Mouse (Mus musculus) kidney, embryonic 14.5 days (tissue): Measurements from ENCODE around the gene Ice2. TPM values are rescaled to one million over a fixed set of nuclear protein-coding genes. Genes with fewer than 3 reads are reported as not detected.

ENCODE experiments used
- ATAC-seq: fragments of 200-750 bp; cut with Nextera tagmentation; 2 replicates; pipeline ENCODE4 v1.8.0; 2017; ENCODE audit warnings: moderate number of reproducible peaks, mild to moderate bottlenecking, moderate TSS enrichment, moderate library complexity; ENCODE audit not compliant: low FRiP score, low TSS enrichment
- H3K27ac ChIP-seq: fragments of 300-500 bp; sonication (generic); 2 replicates; pipeline ENCODE4 v1.5.1; 2014; ENCODE audit warnings: low read depth, mild to moderate bottlenecking, low read length, moderate library complexity, mixed read lengths
- H3K27me3 ChIP-seq: fragments of 300-500 bp; sonication (generic); 2 replicates; pipeline ENCODE4 v1.6.1; 2014; ENCODE audit warnings: mild to moderate bottlenecking, low read length; ENCODE audit not compliant: control insufficient read depth, insufficient read depth
- H3K36me3 ChIP-seq: fragments of 300-500 bp; sonication (generic); 2 replicates; pipeline ENCODE4 v1.6.1; 2014; ENCODE audit warnings: low read length, mixed read lengths; ENCODE audit not compliant: control insufficient read depth, insufficient read depth
- H3K4me1 ChIP-seq: fragments of 300-500 bp; sonication (generic); 2 replicates; pipeline ENCODE4 v1.6.1; 2014; ENCODE audit warnings: low read length, mixed read lengths; ENCODE audit not compliant: control insufficient read depth, insufficient read depth
- H3K4me2 ChIP-seq: fragments of 300-500 bp; sonication (generic); replicated peaks from 2 replicates; pipeline ENCODE4 v1.6.1; 2014; ENCODE audit warnings: low read depth, mild to moderate bottlenecking, low read length
- H3K4me3 ChIP-seq: fragments of 300-500 bp; sonication (generic); 2 replicates; pipeline ENCODE4 v1.5.1; 2014; ENCODE audit warnings: mild to moderate bottlenecking, low read length
- H3K9ac ChIP-seq: fragments of 300-500 bp; sonication (generic); 2 replicates; pipeline ENCODE4 v1.6.1; 2014; ENCODE audit warnings: low read depth, mild to moderate bottlenecking, low read length, moderate library complexity
- H3K9me3 ChIP-seq: fragments of 300-500 bp; sonication (generic); 2 replicates; pipeline ENCODE4 v1.6.1; 2016; ENCODE audit warnings: low read length; ENCODE audit not compliant: control insufficient read depth
- WGBS: fragments of 180-500 bp; shearing (Covaris S2); extraction: QIAGEN DNeasy Blood & Tissue Kit; methylation state at CpG from one replicate; pipeline ENCODE4 v1.1.7; 2014; 5-methylcytosine and 5-hydroxymethylcytosine counted together
- polyA plus RNA-seq: library from polyadenylated mRNA; unstranded; fragments of >200 nt; fragmentation: Nextera tagmentation; extraction: Ambion mirVana; gene quantifications from 2 replicates; pipeline ENCODE4 v1.2.1, GENCODE M21; 2014

Ice2 gene
- polyA plus RNA-seq, 1 experiment from 2014 or later: 23.3 TPM

- Histone ChIP-seq H3K9me3 (no peaks in the 10 kb centered on the region), H3K4me3 (no peak overlapping the region), H3K36me3 (no peaks in the 10 kb centered on the region), H3K27ac (no peak overlapping the region), H3K9ac (no peak overlapping the region), H3K4me1 (no peaks in the 10 kb centered on the region), H3K27me3 (no peaks in the 10 kb centered on the region), H3K4me2 (no peak overlapping the region)
- WGBS: 72% methylated on average over 8 of the region's 8 CpGs
- no peak for ATAC-seq
Observed at GRCm38 (mm10) chr9:69368071-69368470, 29.6 kb upstream of the Ice2 start.

GRCm38 (mm10) chr9:69371046-69371724 lies 26.5 kb upstream of the Ice2 start:
- no peaks in the 10 kb centered on the region for H3K9me3 ChIP-seq
- no peaks in the 10 kb centered on the region for H3K27me3 ChIP-seq
- WGBS: 85% methylated on average over 11 of the region's 11 CpGs
- H3K4me1 ChIP-seq: no peaks in the 10 kb centered on the region
- H3K36me3 ChIP-seq: no peaks in the 10 kb centered on the region; the same call in 1 of the 2 replicates
- H3K9ac ChIP-seq: no peak overlapping the region
- H3K27ac ChIP-seq: no peak overlapping the region
- no peak overlapping the region for H3K4me3 ChIP-seq
- ATAC-seq: no peak
- no peak overlapping the region for H3K4me2 ChIP-seq

- Histone ChIP-seq H3K27me3 (no peaks in the 10 kb centered on the region), H3K9ac (no peak overlapping the region), H3K4me1 (no peaks in the 10 kb centered on the region), H3K27ac (no peak overlapping the region), H3K36me3 (no peaks in the 10 kb centered on the region; the same call in 1 of the 2 replicates), H3K4me3 (no peak overlapping the region), H3K4me2 (no peak overlapping the region), H3K9me3 (no peaks in the 10 kb centered on the region)
- WGBS: 38% methylated on average over 4 of the region's 4 CpGs
- no peak for ATAC-seq
Observed at GRCm38 (mm10) chr9:69372871-69373270, 24.8 kb upstream of the Ice2 start.

GRCm38 (mm10) chr9:69376982-69377653 lies 20.6 kb upstream of the Ice2 start:
- H3K4me1 ChIP-seq: no peaks in the 10 kb centered on the region
- no peaks in the 10 kb centered on the region for H3K9me3 ChIP-seq
- H3K27ac ChIP-seq: no peak overlapping the region
- no peak for ATAC-seq
- H3K4me2 ChIP-seq: no peak overlapping the region
- 83% methylated on average over 4 of the region's 4 CpGs for WGBS
- H3K36me3 ChIP-seq: no peaks in the 10 kb centered on the region; the same call in 1 of the 2 replicates
- H3K27me3 ChIP-seq: no peaks in the 10 kb centered on the region
- H3K9ac ChIP-seq: no peak overlapping the region
- no peak overlapping the region for H3K4me3 ChIP-seq

- no peaks in the 10 kb centered on the region for H3K27me3 ChIP-seq
- H3K27ac ChIP-seq: no peak overlapping the region
- no peaks in the 10 kb centered on the region; the same call in 1 of the 2 replicates for H3K36me3 ChIP-seq
- 92% methylated on average over 3 of the region's 3 CpGs for WGBS
- no peaks in the 10 kb centered on the region for H3K4me1 ChIP-seq
- H3K4me2 ChIP-seq: no peak overlapping the region
- no peak overlapping the region for H3K4me3 ChIP-seq
- no peak overlapping the region for H3K9ac ChIP-seq
- H3K9me3 ChIP-seq: no peaks in the 10 kb centered on the region
- ATAC-seq: no peak
Observed at GRCm38 (mm10) chr9:69377654-69378045, 20.1 kb upstream of the Ice2 start.

GRCm38 (mm10) chr9:69380546-69380945 lies 17.2 kb upstream of the Ice2 start:
- no peak overlapping the region for H3K9ac ChIP-seq
- H3K4me2 ChIP-seq: no peak overlapping the region
- H3K4me1 ChIP-seq: peaks cover 4% of the 10 kb centered on the region; the same call in 1 of the 2 replicates
- no peak overlapping the region for H3K4me3 ChIP-seq
- no peak overlapping the region for H3K27ac ChIP-seq
- H3K36me3 ChIP-seq: no peaks in the 10 kb centered on the region; the same call in 1 of the 2 replicates
- no peaks in the 10 kb centered on the region for H3K9me3 ChIP-seq
- no peaks in the 10 kb centered on the region for H3K27me3 ChIP-seq
- no peak for ATAC-seq
- 69% methylated on average over 1 of the region's 1 CpGs for WGBS

- Histone ChIP-seq H3K36me3 (no peaks in the 10 kb centered on the region; the same call in 1 of the 2 replicates), H3K27me3 (no peaks in the 10 kb centered on the region), H3K27ac (no peak overlapping the region), H3K4me2 (no peak overlapping the region), H3K4me1 (peaks cover 4% of the 10 kb centered on the region; the same call in 1 of the 2 replicates), H3K4me3 (no peak overlapping the region), H3K9ac (no peak overlapping the region), H3K9me3 (no peaks in the 10 kb centered on the region)
- ATAC-seq: no peak
- WGBS: 76% methylated on average over 7 of the region's 7 CpGs
Observed at GRCm38 (mm10) chr9:69381741-69382140, 16.0 kb upstream of the Ice2 start.

GRCm38 (mm10) chr9:69384475-69384874 lies 13.2 kb upstream of the Ice2 start:
- Histone ChIP-seq H3K36me3 (no peaks in the 10 kb centered on the region), H3K9me3 (0 out of 2 replicates have a peak, but pooled peaks cover 2% of the 10 kb centered on the region), H3K27ac (no peak overlapping the region), H3K4me1 (peaks cover 4% of the 10 kb centered on the region; the same call in 1 of the 2 replicates), H3K9ac (no peak overlapping the region), H3K4me3 (no peak overlapping the region), H3K4me2 (no peak overlapping the region), H3K27me3 (no peaks in the 10 kb centered on the region)
- no peak for ATAC-seq
- 90% methylated on average over 17 of the region's 17 CpGs for WGBS

GRCm38 (mm10) chr9:69384905-69385304 lies 12.8 kb upstream of the Ice2 start:
- Histone ChIP-seq H3K27me3 (no peaks in the 10 kb centered on the region), H3K27ac (no peak overlapping the region), H3K4me1 (peaks cover 4% of the 10 kb centered on the region; the same call in 1 of the 2 replicates), H3K36me3 (no peaks in the 10 kb centered on the region), H3K4me2 (no peak overlapping the region), H3K9ac (no peak overlapping the region), H3K9me3 (0 out of 2 replicates have a peak, but pooled peaks cover 2% of the 10 kb centered on the region), H3K4me3 (no peak overlapping the region)
- ATAC-seq: no peak
- WGBS: 63% methylated on average over 1 of the region's 1 CpGs
